Mouse (Mus musculus) kidney, adult 2 months (tissue): Measurements from ENCODE around the gene Fbxo8. TPM values are rescaled to one million over a fixed set of nuclear protein-coding genes. Genes with fewer than 3 reads are reported as not detected.

Experiments
- DNase-seq: peaks from one replicate; pipeline ENCODE4 v3.0.0; 2021
- H3K27ac ChIP-seq: fragments of 200-500 bp; 2 replicates; pipeline ENCODE4 v1.5.1; 2012; ENCODE audit warnings: low read depth, low read length, control low read depth, inconsistent platforms; ENCODE audit not compliant: insufficient read depth
- H3K27me3 ChIP-seq: fragments of 200-500 bp; replicated peaks from 2 replicates; pipeline ENCODE4 v1.6.1; 2012; ENCODE audit warnings: mild to moderate bottlenecking, moderate library complexity, low read length, inconsistent platforms; ENCODE audit not compliant: control insufficient read depth, insufficient read depth
- H3K36me3 ChIP-seq: fragments of 200-500 bp; 2 replicates; pipeline ENCODE4 v1.6.1; 2012; ENCODE audit warnings: mild to moderate bottlenecking, moderate library complexity, low read length, inconsistent platforms; ENCODE audit not compliant: control insufficient read depth, insufficient read depth
- H3K4me1 ChIP-seq: fragments of 200-500 bp; 2 replicates; pipeline ENCODE4 v1.6.1; 2011; ENCODE audit warnings: low read length; ENCODE audit not compliant: control insufficient read depth, insufficient read depth
- H3K4me3 ChIP-seq: fragments of 200-500 bp; 2 replicates; pipeline ENCODE4 v1.5.1; 2011; ENCODE audit warnings: mild to moderate bottlenecking, low read depth, low read length, control low read depth; ENCODE audit not compliant: insufficient read depth
- CTCF ChIP-seq: fragments of 200-500 bp; conservative IDR thresholded peaks from 2 replicates; pipeline ENCODE4 v1.5.1; 2011; ENCODE audit warnings: low read depth, mild to moderate bottlenecking, control low read depth, low read length, moderate library complexity, mixed read lengths; ENCODE audit not compliant: insufficient read depth, insufficient read length
- POLR2A ChIP-seq: fragments of 200-500 bp; IDR thresholded peaks from one replicate; pipeline ENCODE4 v1.6.1; 2011; ENCODE audit warnings: low read depth, low read length, control low read depth
- WGBS: fragments of 180-500 bp; shearing (Covaris S2); methylation state at CpG from one replicate; pipeline ENCODE4 v1.1.7; 2018; 5-methylcytosine and 5-hydroxymethylcytosine counted together
- polyA plus RNA-seq: library from polyadenylated mRNA; depleted of rRNA; stranded (reverse); fragments of >200 nt; gene quantifications from 2 replicates; pipeline ENCODE4 v1.2.3, GENCODE M21; 2012

The Fbxo8 gene
- polyA plus RNA-seq, 1 experiment = 33.7 TPM

DNA sequence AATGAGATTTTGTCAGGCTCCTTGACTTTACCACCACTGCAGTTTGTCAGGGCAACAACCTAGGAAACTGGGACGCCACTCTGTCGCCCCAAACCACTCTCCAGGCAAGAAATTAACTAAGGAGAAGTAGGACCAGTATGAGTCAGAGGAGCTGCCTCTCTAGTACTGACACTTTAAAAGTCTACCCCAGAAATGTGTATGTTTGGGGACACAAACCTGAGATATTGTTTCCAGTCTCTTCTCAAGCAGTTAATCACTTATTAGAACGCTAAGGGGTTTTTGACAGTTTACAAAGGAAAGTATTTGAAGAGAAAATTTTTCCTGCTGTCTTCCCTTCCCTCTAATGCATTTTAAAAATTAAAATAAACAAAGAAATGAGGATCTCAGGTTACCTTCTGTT, 55.6 kb downstream of the Fbxo8 start:
- TF ChIP-seq POLR2A = no peak
- TF ChIP-seq CTCF = no peak
- no peak for DNase-seq
- no peak overlapping the region for H3K27ac ChIP-seq
- no peak overlapping the region for H3K4me3 ChIP-seq
- H3K4me1 ChIP-seq = no peaks in the 10 kb centered on the region
- 24% methylated on average over 3 of the region's 3 CpGs for WGBS
- no peaks in the 10 kb centered on the region for H3K36me3 ChIP-seq
- no peaks in the 10 kb centered on the region for H3K27me3 ChIP-seq

DNA sequence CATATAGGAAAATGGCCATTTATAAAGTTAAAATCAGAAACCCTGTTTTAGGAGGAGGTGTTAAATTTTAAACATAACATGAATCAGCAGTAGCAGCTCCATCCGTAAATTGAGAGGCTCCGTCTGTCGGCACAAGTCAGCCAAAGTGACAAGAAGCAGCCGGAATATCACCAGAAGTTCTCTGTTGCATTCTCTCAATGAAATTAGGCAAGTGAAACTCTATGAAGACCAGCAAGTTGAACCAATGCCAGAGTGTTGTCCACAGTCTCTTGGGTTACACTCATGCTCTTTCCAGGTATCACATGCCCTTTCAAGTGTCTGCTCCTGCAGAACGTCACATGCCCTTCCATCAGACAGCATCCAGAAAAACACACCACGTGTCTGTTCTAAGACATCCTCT, 60.8 kb downstream of the Fbxo8 start:
- WGBS = 52% methylated on average over 6 of the region's 6 CpGs

DNA sequence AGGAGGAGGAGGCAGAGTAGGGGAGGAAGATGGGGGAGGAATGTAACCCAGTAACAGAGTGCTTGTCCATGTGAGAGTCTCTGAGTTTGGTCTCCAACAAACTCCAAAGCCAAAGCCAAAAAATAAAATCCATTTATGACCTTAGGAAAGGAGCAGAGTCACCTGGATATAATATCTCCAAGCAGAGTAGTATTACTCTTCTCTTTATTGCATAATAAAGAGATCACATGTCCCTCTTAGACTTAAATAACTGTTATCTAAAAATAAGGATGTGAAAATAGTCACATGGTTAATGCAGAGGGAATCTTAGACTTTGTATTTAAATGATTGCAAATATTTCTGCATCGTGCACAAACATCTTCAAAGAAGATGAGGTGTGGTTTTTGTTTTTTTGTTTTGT, 63.3 kb downstream of the Fbxo8 start:
- Histone ChIP-seq H3K4me3 (no peak overlapping the region), H3K4me1 (0 out of 2 replicates have a peak, but pooled peaks cover 2% of the 10 kb centered on the region), H3K36me3 (no peaks in the 10 kb centered on the region), H3K27ac (no peak overlapping the region), H3K27me3 (no peaks in the 10 kb centered on the region)
- TF ChIP-seq POLR2A (no peak), CTCF (no peak)
- 98% methylated on average over 1 of the region's 1 CpGs for WGBS
- DNase-seq = no peak

More for the DNA sequence above, 60.8 kb downstream of the Fbxo8 start:
- Histone ChIP-seq H3K4me3 (no peak overlapping the region), H3K27ac (no peak overlapping the region), H3K4me1 (0 out of 2 replicates have a peak, but pooled peaks cover 2% of the 10 kb centered on the region), H3K27me3 (no peaks in the 10 kb centered on the region), H3K36me3 (no peaks in the 10 kb centered on the region)
- DNase-seq = no peak
- TF ChIP-seq POLR2A (no peak), CTCF (no peak)

DNA sequence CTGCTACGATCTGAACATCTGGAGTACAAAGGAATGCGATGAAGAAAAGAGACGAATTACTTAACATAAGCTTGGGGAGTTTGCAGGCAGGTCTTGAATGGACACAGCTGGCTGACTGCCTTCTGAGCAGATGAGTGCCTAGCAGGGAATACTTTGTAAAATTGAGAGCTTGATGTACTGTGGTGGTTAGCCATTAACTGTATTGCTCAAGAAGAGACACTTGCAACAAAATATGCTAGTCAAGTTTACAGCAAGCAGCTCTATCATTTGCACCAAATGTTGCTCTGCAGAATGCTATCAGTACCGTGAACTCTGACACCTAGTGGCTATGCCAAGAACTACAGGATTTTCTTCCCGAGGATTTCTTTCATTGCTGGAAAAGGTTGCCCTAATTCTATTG, 64.1 kb downstream of the Fbxo8 start:
- DNase-seq = peak; percentile 73

DNA sequence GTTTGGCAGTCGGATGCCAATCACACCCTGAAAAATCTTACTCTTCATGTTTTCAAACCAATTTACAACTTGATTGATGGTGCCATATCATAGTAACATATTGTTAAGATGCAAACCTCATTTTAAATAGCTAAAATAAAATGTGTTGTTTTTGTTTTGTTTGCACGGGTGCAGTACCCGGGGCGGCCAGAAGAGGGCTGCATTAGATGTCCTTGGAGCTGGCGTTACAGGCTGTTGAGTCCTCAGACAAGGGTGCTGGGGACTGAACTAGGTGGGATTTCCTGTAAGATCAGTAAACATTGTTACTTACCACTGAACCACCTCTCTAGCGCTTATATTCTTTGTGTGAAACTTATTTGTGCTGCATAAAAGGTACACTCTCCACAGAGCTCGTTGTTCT, 65.4 kb downstream of the Fbxo8 start:
- Histone ChIP-seq H3K4me3 (no peak overlapping the region), H3K27me3 (peaks cover 4% of the 10 kb centered on the region; the same call in 1 of the 2 replicates), H3K4me1 (0 out of 2 replicates have a peak, but pooled peaks cover 2% of the 10 kb centered on the region), H3K36me3 (no peaks in the 10 kb centered on the region), H3K27ac (no peak overlapping the region)
- WGBS = 32% methylated on average over 7 of the region's 7 CpGs
- TF ChIP-seq POLR2A = no peak
- peak; percentile 67 for TF ChIP-seq CTCF
- DNase-seq = peak; percentile 49

More for the DNA sequence above, 64.1 kb downstream of the Fbxo8 start:
- Histone ChIP-seq H3K27me3 (no peaks in the 10 kb centered on the region), H3K4me1 (0 out of 2 replicates have a peak, but pooled peaks cover 2% of the 10 kb centered on the region), H3K27ac (no peak overlapping the region), H3K36me3 (no peaks in the 10 kb centered on the region), H3K4me3 (no peak overlapping the region)
- WGBS = 10% methylated on average over 5 of the region's 5 CpGs
- TF ChIP-seq POLR2A (no peak), CTCF (peak; percentile 23; the same call in 1 of the 2 replicates)

DNA sequence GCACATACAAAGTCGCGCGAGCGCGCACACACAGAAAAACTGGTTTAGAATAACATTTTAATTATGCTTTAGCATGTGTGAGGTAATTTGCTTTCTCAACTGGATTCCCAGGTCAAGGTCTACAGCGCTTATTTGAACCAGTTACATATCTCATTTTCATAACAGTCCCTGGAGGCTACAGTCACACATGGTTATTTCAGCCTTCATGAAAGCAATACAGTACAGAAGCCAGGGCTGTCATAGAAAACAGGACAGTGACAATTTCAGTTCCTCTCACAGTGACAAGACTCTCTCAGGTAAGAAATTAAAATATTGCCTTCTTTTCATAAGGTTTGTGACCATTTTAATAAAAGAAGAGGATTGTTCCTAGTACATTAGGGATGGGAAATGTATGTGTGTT, 66.4 kb downstream of the Fbxo8 start:
- no peak for DNase-seq
- Histone ChIP-seq H3K27ac (no peak overlapping the region), H3K27me3 (peaks cover 7% of the 10 kb centered on the region), H3K4me3 (no peak overlapping the region), H3K4me1 (0 out of 2 replicates have a peak, but pooled peaks cover 2% of the 10 kb centered on the region), H3K36me3 (no peaks in the 10 kb centered on the region)
- 94% methylated on average over 6 of the region's 6 CpGs for WGBS
- no peak for TF ChIP-seq CTCF
- TF ChIP-seq POLR2A = no peak

DNA sequence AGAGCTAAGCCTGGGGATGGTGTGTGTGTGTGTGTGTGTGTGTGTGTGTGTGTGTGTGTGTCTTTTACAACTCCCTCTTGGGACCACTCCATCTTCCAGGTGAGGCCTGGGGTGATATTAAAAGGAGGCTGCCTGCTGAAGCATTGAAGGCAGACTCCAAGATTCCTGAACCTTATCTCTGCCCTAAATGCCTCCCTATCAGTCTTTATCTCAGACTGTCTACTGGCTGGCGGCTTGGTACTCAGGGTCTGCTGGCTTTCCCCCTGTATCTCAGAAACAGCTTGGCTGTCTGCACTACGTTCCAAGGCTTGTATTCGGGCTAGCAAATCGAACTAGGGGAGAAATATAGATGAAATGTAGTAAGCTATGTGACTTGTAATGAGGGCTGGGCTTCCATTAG, 68.2 kb downstream of the Fbxo8 start:
- Histone ChIP-seq H3K36me3 (no peaks in the 10 kb centered on the region), H3K27me3 (peaks cover 10% of the 10 kb centered on the region), H3K4me3 (no peak overlapping the region), H3K4me1 (0 out of 2 replicates have a peak, but pooled peaks cover 6% of the 10 kb centered on the region), H3K27ac (no peak overlapping the region)
- TF ChIP-seq CTCF (no peak), POLR2A (no peak)
- 34% methylated on average over 4 of the region's 4 CpGs for WGBS
- no peak for DNase-seq

DNA sequence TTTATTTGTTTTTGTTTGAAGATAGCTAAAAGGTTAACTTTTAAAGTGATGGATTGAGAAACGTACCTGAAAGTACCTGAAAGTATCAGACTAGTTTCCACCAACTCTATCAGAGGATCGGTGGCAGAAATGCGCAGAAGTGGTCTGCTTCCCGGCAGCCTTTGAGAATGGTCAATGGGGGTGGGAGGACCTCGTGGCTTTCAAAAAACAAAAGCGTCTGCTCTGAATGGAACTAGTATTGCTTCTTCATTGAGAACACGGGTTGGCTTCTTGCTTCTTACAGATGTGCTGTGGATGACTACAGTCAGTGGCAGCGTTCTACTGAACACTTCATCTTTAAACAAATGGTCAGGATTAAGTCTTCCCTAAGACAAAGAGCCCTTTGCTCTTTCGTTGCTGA, 68.7 kb downstream of the Fbxo8 start:
- 23% methylated on average over 9 of the region's 9 CpGs for WGBS
- DNase-seq = no peak
- 0 out of 2 replicates have a peak, but pooled peaks cover 6% of the 10 kb centered on the region for H3K4me1 ChIP-seq
- no peaks in the 10 kb centered on the region for H3K36me3 ChIP-seq
- no peak overlapping the region for H3K27ac ChIP-seq
- H3K27me3 ChIP-seq = peaks cover 10% of the 10 kb centered on the region
- H3K4me3 ChIP-seq = no peak overlapping the region
- TF ChIP-seq CTCF (no peak), POLR2A (no peak)
